Mouse (Mus musculus) heart, adult 10 weeks (tissue): ENCODE results near the gene Spag9. TPM values are rescaled to one million over a fixed set of nuclear protein-coding genes. Genes with fewer than 3 reads are reported as not detected.

ENCODE experiments used
- polyA plus RNA-seq: library from polyadenylated mRNA; stranded (reverse); fragments of 350-450 nt; fragmentation: Illumina TruSeq; extraction: RNeasy Lipid Tissue Mini Kit (QIAGEN cat#74804); gene quantifications from one replicate; pipeline ENCODE4 v1.2.3, GENCODE M21; 2014; ENCODE audit warnings: low read depth, low replicate concordance

The Spag9 gene
- 83.2 TPM for polyA plus RNA-seq

DNA sequence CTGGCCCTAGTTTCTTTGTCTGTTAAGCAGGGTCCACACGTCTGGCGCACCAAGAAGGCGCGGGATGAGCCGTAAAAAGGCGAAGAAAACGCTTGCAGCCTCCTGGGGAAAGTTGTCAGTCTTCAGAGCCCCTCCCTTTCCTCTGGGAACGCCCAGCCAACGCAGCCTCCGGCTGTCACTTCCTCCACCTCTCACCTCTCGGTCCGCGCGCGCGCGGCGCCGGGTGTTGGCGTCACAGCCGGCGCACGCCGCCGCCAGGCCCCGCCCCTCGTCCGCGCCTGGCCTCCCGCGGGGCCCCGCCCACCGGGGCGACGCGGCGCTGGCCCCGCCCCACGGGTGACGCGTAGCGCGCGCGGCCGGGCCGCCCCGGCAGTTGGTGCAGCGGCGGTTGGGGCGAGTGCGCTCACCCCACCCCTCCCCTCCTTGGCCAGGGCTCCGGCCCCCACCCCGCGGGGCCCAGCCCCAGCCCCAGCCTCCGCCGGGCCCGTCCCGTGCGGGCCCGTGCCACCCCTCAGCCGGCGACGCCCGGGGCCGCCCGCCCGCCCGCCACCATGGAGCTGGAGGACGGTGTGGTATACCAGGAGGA is at the start of gene Spag9:
Gene Spag9 (plus strand): TSS at position 372 of the 586 bp plus-strand sequence.

GRCm38 (mm10) chr11:93956159-93956558 is 39.7 kb upstream of the Spag9 start, which contains the start of gene Nme2:
Gene Nme2 (minus strand): TSS chr11:93956259.

GRCm38 (mm10) chr11:93968005-93968847 is 27.7 kb upstream of the Spag9 start, which contains the start of the genes Gm20390 and Nme1:
Gene Gm20390 (minus strand): TSS chr11:93968293.
Gene Nme1 (minus strand): TSS chr11:93968521.

Other genes with a start within 250 kb of the Spag9 start
- 6.9 TPM for gene Utp18, start 110.3 kb upstream of the Spag9 start, polyA plus RNA-seq
- gene Mbtd1, start 110.2 kb upstream of the Spag9 start, polyA plus RNA-seq = 10.7 TPM
- gene Nme2, start 39.8 kb upstream of the Spag9 start, polyA plus RNA-seq = 1,035 TPM
- gene Gm20390, start 27.8 kb upstream of the Spag9 start, polyA plus RNA-seq = 24.6 TPM
- 27.9 TPM for gene Nme1, start 27.6 kb upstream of the Spag9 start, polyA plus RNA-seq
- 50.0 TPM for gene Tob1, start 215.4 kb downstream of the Spag9 start, polyA plus RNA-seq
- 6.1 TPM for gene Wfikkn2, start 249.9 kb downstream of the Spag9 start, polyA plus RNA-seq